Comparison of ENCODE assay signal across 18 mouse cellular contexts in genomic region chr2:76977650-76978049, GRCm38 (mm10).
"Had no signal": no experiment of that assay in that cellular context is flagged by ENCODE, and none has a peak within 500 bp of the region (broad histone marks: within the 10 kb centered on the region; RNA-seq: fewer than 3 reads in every experiment).

No protein-coding gene starts in this region.

- H3K27ac ChIP-seq: left cerebral cortex, adult 2 months; liver, embryonic 13.5 days; neural tube, embryonic 12.5 days; neural tube, embryonic 15.5 days; stomach, embryonic 15.5 days had no signal

- H3K9me3 ChIP-seq: liver, embryonic 13.5 days; neural tube, embryonic 12.5 days; neural tube, embryonic 15.5 days; stomach, embryonic 15.5 days had no signal

- H3K4me1 ChIP-seq: liver, embryonic 13.5 days; neural tube, embryonic 12.5 days; neural tube, embryonic 15.5 days; stomach, embryonic 15.5 days had no signal

- H3K4me3 ChIP-seq: left cerebral cortex, adult 2 months; liver, embryonic 13.5 days; neural tube, embryonic 12.5 days; neural tube, embryonic 15.5 days; stomach, embryonic 15.5 days had no signal

- H3K4me2 ChIP-seq: liver, embryonic 13.5 days; midbrain, embryonic 11.5 days; neural tube, embryonic 12.5 days; neural tube, embryonic 15.5 days; stomach, embryonic 15.5 days had no signal

- DNase-seq: kidney, postnatal 10 days; kidney, postnatal 36 days; layer of hippocampus, postnatal 36 days; liver, embryonic 13.5 days; lung, adult 2 months; lung, postnatal 14 days; lung, postnatal 4 days; midbrain, embryonic 14.5 days; right cerebral cortex, adult 18-20 months; right cerebral cortex, postnatal 14 days; right cerebral cortex, postnatal 4 days; spleen, adult 18-20 months; thymus, postnatal 25 days had no signal

- H3K27me3 ChIP-seq: liver, embryonic 13.5 days; neural tube, embryonic 12.5 days; neural tube, embryonic 15.5 days; stomach, embryonic 15.5 days had no signal

- H3K9ac ChIP-seq: liver, embryonic 13.5 days; neural tube, embryonic 12.5 days; neural tube, embryonic 15.5 days; stomach, embryonic 15.5 days had no signal

- H3K36me3 ChIP-seq: liver, embryonic 13.5 days; neural tube, embryonic 12.5 days; neural tube, embryonic 15.5 days; stomach, embryonic 15.5 days had no signal
